Mouse (Mus musculus) heart, postnatal 14 days (tissue): ENCODE measurements around the gene Ino80e. TPM values are rescaled to one million over a fixed set of nuclear protein-coding genes. Genes with fewer than 3 reads are reported as not detected.
"Not testable (repeated sequence)": the region's sequence is repeated elsewhere in the genome, so short reads cannot be mapped to it uniquely, and the experiment has no call there.

Experiments
- DNase-seq, 2 experiments: peaks; one replicate each; pipeline ENCODE4 v3.0.0; 2021 to 2022
- intact Hi-C: fragments of 180-260 bp; cut with DNase I; formaldehyde crosslinking; loops from one replicate; pipeline ENCODE4 v1.15.1; 2025
- long read RNA-seq, 2 experiments: library from polyadenylated mRNA; stranded (forward); transcript quantifications; one replicate each; pipeline ENCODE4 v2.0.0; 2021
- total RNA-seq, 2 experiments: library from RNA; stranded (reverse); gene quantifications; 2 replicates each; pipeline ENCODE4 v1.2.3; 2021

The Ino80e gene
- 10 to 100 TPM; 21.2 to 21.4 TPM for total RNA-seq
- long read RNA-seq, experiment 1, transcript Ino80e-203 (7 exons, 1,973 nt), result major isoform, 20 of 31 reads
- long read RNA-seq, experiment 1, partial matches to known transcripts, result 1 of 31 reads
- long read RNA-seq, experiment 1, other reads (novel, unspliced or antisense), result 9 of 31 reads
- long read RNA-seq, experiment 2, transcript Ino80e-203 (7 exons, 1,973 nt), result major isoform, 16 of 24 reads
- long read RNA-seq, experiment 2, partial matches to known transcripts, result 1 of 24 reads
- long read RNA-seq, experiment 2, other reads (novel, unspliced or antisense), result 7 of 24 reads

DNA sequence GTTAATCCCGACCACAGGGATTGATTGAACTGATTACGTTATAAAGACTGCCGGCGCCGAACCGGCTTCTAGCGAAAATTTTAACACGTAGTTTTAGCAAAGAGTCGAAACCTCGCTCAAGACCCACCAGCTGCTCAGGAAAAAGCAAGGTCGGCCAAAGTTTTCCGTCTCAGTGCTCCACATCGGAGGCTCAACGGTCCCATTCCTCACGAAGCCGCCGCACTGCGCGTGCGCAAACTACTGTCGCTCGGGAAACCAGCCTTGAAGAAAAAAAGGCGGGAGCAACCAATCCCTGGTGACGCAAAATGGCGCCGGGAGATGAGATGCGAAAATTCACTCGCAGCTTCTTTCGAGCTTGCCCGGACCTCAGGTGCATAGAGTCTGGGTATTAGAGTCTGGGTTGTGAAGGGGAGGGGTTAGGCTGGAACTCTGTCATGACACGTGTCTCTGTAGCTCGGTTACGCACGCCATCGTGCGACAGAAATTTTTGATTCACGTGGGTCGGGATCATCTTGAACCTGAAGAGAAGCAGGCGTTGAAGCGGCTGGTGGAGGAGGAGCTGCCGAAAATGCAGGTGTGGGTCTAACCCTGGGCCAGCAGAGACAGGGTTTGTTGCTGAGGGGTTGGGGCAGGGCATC lies at the start of gene Ino80e:
Gene Ino80e (minus strand): TSS at position 231 of the 638 bp plus-strand sequence.
- intact Hi-C loops, result loop anchor here (5.0 kb wide), 1 partner anchor 35 kb away; no protein-coding TSS in a partner anchor
- peak; percentile 95 for DNase-seq

DNA sequence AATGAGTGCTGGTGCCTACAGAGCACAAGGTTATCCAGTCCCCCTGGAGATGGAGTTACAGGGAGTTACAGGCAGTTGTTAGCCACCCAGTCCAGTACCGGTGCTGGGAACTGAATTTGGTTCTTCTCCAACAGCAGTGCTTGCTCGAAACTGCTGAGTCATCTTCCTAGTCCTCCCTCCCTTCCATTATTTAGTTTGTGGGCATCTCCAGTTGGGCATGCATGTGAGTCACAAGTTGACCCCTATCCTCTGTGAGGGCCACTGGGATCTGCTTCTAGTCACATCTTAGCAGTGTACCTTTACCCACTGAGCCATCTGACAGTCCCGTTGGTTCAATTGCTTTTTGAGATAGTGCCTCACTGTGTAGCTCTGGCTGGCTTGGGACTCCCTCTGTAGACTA lies 43.4 kb upstream of the Ino80e start:
- intact Hi-C loops, result no loop called here
- DNase-seq, result no peak

DNA sequence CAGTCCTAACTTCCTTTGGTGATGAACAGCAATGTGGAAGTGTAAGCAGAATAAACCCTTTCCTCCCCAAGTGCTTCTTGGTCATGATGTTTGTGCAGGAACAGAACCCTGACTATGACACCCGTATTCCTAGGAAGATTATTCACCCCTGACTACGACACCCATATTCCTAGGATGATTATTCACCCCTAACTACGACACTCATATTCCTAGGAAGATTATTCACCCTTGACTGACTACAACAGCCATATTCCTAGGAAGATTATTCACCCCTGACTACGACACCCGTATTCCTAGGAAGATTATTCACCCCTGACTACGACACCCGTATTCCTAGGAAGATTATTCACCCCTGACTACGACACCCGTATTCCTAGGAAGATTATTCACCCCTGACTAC lies 37.6 kb upstream of the Ino80e start:
- DNase-seq, result not testable (repeated sequence)
- intact Hi-C loops, result loop anchor here (5.0 kb wide), 2 partner anchors 33 to 37 kb away; partner anchors contain the start of genes Hirip3 and Ino80e

DNA sequence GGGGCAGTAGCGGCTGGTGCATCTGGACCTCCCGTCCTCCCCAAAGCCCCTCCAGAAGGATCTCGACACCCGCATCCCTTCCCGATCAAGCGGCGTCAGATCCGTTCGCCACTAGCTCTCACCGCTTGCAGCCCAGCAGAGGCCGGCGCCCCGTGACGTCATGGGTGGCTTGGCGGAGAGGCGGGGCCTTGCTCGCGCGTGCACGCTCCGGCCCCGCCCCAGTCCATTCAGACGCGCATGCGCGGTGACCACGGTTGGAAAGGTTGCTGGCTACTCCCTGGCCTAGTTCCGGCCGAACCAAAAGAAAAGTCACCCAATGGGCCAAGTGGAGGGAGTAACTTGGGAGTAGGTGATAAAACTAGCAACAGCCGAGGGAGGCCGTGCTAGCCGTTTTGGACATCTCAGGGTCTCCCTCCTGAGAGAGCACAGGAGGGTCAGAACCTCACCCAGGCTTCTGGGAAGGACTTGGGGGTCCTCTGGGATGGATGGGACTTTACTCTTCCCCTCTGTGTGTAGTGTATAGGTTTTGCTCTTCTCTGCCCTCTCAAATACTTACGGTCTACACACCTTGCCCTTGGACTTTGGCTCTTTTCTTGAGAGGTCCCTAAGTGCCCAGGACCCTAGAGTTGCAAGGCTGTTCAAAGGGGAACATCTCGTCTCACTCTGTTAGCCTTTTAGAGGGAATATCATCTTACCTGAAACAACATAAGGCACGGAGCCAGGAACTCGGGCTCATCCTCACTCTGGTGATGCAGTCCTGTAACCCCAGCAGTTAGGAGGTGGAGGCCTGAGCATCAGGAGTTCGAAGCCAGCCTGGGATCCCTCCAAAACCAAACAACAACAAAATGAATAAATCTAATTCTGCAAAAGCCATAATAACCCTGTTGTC lies 36.2 kb upstream of the Ino80e start:
- peak; percentile 99 to 100 for DNase-seq
- intact Hi-C loops, result loop anchor here (5.0 kb wide), 2 partner anchors 34 to 36 kb away; partner anchors contain the start of genes Hirip3 and Ino80e

DNA sequence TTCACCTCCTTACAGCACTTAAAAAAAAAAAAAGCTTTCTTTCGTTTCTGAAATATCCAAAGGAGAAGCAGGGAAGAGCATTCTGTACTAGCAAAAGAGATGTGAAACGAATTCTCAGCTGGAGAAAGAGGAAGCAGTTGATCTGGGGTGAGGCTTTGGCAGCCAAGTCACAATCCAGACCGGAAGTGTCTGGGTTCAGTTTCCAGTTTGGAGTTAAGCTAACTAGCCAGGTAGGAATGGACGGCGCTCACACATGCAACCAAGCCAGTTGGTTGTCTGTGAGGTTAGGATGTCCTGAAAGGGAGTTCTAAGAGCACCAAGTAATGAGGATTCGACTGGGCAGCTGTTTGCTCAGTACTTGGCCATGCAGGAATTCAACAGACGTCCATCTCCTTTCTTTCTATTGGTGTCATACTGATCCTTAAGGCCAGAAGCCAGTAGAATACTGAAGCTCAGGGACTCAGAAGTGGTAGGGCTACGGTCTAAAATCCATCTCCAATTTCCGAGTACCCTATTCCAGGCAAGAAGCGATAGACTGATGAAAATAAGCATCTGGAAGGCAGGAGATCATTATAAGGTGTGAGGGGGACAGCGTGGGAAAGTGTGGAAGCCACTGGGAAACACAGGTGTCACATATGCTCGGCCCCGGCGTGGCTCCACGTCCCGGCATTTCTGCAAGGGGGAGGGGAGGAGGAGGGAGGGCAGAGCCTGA lies 35.4 kb upstream of the Ino80e start:
- peak; percentile 31 to 34 for DNase-seq
- intact Hi-C loops, result loop anchor here (5.0 kb wide), 2 partner anchors 35 kb away; partner anchors contain the start of genes Hirip3 and Ino80e

DNA sequence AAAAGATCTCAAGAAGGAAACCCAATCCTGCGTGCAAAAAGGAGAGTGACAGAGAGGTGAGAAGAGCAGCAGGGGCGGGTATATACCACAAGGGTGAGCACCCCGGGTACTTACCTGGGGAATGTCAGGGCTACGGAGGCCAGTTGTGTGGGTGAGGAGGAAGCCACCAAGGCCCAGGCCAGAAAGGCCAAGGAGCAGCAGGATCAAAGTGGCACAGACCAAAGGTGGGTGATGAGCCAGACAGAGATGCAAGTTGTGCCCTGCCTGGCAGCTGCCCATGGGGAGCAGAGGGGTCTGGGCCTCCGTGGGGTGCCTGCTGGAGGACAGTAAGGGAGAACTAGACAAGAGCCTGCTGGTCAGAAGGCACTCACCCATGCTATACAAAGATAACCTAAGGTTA lies 34.7 kb upstream of the Ino80e start:
- intact Hi-C loops, result loop anchor here (5.0 kb wide), 2 partner anchors 35 kb away; partner anchors contain the start of genes Hirip3 and Ino80e

DNA sequence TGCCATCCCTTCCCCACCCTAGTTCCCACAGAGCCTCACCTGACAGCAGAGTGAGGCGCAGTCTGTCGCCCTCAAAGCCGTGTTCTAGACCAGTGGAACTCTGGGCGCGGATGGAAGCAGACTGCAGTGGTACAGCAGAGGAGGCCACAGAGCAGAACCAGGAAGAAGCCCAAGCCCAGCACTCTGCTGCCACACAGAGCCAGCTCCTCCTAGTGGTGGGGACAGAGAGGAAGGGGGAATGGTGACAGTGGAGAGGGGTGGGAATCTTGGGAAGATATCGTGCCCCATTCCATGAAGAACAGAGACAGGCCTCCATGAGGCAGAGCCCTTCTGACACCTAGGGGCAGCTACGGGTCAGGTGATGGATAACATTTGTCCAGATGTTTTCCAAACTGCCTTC lies 26.7 kb upstream of the Ino80e start:
- intact Hi-C loops, result no loop called here
- no peak for DNase-seq

More for the DNA sequence above, 34.7 kb upstream of the Ino80e start:
- DNase-seq, result no peak

DNA sequence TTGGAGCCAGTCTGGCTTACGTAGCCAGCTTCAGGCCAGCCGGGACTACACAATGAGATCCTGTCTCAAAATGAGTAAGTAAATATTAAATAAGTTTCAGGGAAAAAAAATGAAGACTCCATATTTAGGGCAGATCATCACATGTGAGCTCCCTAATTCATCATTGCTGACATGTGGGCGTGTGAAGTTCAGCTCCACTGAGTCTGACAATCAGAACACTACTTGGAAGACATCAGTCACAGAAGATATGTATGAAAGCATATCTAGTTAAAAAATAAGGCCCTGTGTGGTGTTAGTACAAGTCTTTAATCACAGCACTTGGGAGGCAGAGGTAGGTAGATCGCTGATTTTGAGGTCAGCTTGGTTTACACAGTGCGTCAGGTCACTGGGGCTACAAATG lies 25.1 kb upstream of the Ino80e start:
- DNase-seq, result no peak
- intact Hi-C loops, result no loop called here

DNA sequence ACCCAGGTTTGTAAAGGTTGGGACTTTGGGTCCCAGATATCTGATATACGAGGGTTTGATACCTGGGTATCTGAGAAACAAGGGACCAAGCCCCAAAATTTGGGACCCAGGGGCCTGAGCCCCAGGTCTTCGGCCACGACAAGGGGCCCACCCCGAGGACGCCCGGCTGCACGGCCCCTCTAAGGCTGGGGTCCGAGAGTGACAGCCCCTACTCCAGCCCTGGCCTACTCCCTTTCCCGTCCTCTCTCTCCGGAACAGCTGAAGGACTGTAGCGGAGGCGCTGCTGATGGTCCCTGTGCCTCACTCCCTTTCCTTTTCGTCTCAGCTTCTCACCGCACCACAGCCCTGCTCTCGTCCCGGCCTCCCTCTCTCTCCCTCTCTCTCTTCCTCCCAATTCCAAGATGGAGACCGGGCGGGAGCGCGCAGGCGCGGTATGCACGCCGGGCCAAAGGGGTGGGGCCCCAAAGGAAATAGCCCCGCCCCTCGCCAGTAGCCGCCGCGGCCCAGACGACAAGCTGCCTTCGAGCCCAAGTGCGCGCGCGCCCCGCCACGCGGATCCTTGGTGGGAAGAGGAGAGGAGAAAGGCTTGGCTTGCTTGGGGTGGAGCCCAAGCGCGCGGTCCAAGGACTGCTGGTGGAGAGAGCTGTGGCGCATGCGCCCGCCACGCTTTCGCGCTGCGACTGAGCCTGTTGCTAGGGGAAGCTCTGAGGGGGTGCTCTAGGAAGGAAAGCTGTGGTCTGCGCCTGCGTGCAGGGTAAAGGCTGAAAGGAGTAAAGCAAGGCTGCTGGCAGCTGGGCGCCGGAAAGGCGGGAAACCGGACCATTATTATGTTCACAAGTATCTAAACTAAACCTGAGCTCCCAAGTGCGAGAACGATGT lies 22.3 kb upstream of the Ino80e start, which contains the start of gene Taok2:
Gene Taok2 (minus strand): TSS at position 418 of the 879 bp plus-strand sequence.
- intact Hi-C loops, result no loop called here

DNA sequence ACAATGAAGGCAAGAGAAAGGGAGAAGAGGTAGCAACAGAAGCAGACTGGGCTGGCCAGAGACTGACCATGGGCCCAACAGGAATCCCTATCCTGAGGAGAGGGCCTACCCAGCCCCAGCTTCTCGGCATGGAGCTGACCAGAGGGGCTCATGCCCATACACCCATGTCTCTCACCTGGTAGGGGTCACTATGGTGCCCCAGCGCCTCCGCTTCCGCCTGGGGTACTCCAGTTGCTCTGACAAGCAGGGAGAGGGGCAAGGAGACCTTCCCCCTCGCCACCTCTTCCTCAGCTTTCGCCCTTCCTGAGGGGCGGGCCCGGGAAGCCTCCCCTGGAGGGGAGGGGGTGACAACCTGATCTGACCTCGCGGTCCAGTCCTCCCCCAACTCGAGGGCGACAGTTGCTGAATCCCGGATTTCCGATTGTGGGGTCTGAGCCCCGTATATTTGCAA lies 21.6 kb upstream of the Ino80e start:
- DNase-seq, result peak in 1 of 2 experiments; percentile 39
- intact Hi-C loops, result no loop called here

More for the DNA sequence above, 22.3 kb upstream of the Ino80e start, which contains the start of gene Taok2:
- peak; percentile 98 to 99 for DNase-seq

DNA sequence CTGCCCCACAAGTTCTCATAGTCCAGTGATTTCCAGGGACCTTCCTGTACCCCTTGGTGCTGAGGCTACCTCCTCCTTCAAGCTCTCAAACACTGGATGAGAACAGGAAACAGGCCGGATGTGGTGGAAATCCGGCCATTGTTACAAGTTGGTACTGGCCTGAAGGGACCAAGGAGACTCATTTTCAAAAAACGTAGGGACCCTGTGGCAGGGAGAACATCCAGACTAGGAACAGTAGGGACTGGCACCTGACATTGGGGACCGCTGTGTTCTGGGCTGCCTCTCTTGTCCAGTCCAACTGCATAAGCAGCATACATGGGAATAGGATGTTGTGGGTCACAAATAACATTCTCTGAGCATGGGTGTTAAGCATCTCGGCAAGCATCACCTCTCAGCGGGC lies 18.9 kb upstream of the Ino80e start:
- intact Hi-C loops, result loop anchor here (2.0 kb wide), 1 partner anchor 16 kb away; no protein-coding TSS in a partner anchor
- peak in 1 of 2 experiments; percentile 38 for DNase-seq

DNA sequence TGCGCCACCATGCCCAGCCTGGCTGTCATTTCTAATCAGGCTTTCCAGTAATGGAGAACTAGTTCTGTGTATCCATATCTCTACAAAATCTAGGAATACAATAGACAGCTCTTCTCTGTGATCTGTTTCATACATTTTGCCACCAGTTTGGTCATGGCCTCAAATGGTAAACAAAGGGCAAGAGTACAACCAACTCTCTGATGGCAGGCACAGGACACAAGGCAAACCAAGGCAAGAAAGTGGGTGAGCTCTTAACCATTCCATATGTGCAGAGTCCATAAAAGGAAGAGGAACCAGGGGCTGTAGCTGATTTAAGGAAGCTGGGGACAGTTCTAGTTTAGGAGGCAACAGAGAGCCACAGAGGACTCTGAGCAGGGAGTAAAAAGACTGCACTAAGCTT lies 15.1 kb upstream of the Ino80e start:
- DNase-seq, result no peak

DNA sequence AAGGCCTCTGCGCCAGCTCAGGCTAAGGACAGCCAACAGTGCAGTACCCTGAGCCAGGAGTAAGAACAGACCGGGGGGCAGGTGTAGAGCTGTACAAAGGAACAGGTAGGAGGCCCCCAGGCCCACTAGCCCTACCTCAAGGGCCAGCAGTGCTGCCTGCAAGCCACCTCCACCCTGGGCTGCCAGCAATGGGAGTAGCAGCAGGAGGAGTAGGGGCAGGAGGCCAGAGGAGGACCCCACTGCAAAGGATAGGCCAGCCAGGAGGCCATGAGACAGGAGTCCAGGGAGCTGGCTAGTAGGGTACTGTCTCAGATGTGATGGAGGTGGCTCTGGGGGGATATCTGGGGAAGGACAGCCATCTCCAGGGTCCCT lies 8.3 kb upstream of the Ino80e start:
- no peak for DNase-seq
- intact Hi-C loops, result no loop called here

More for the DNA sequence above, 15.1 kb upstream of the Ino80e start:
- intact Hi-C loops, result no loop called here

DNA sequence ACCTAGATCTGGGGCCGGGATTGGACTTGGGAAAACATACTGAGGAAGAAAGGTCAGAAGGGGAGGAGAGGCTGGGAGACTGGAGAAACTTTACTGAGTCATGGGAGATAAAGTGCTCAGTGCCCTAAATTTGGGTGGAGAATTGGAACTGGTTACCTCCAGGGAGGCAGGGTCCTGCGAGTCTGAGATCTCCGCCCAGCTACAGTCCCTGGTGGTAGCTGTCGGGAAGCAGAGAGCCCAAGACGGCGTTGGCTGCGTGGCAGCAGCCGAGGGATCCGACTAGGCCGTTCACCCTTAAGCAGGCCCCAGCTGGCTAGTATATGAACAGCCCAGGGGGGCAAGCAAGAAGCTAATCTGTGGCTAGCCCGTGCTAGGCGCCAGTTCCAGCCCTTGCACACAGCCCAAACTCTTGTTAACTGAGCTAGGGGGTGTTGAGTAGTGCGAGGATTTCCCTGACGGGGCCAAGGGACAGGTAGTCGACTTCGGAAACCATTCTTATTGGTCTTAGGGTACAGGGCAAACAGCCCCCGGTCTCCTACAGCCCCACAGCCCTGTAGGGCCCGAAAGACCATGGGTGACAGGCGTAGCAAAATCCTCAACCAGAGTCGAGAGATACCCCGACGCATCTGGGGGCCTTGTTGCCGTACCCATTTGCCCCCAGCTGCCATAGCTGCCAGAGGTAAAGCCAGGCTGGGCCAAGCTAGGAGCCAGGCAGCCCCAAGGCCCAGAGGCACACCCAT lies 7.8 kb upstream of the Ino80e start:
- no peak for DNase-seq
- intact Hi-C loops, result no loop called here

DNA sequence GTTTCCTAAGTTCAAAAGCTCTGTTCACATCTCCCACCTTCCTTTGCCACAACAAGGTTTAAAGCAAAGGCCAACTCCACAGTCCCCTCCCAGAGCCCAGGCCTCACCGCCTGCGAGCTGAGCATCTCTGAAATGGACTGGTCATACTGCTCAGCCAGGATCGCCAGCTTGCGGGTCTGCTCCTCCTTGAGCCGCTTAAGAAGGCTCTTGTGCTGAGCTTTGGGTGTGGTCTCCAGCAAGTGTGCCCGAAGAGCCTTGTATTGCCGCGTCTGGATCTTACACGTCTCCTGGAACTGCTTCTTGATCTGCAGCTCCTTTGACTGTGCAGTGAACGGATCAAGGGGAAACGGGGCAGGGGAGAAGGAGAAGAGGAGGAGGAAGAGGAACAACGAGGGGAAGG lies 5.8 kb upstream of the Ino80e start:
- intact Hi-C loops, result no loop called here

DNA sequence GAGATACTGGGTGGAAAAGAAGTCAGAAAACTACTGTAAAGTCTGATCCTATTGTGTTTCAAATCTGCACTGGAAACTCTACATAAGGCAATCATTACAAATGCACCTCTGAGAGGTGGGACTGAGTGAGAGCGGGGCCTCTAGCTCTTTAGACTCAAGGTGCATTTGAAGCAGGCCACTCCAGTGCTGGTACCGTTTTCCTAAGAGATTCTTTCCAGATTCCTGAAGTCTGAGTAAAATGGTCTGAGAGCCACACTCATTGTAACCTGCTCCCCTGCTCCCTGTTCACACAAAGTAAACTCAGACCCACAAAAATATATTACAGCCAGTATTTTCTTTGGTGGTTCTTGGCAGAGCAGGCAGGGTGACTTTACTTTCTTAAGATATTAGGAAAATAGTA lies 5.4 kb upstream of the Ino80e start:
- no peak for DNase-seq
- intact Hi-C loops, result no loop called here

More for the DNA sequence above, 5.8 kb upstream of the Ino80e start:
- no peak for DNase-seq

DNA sequence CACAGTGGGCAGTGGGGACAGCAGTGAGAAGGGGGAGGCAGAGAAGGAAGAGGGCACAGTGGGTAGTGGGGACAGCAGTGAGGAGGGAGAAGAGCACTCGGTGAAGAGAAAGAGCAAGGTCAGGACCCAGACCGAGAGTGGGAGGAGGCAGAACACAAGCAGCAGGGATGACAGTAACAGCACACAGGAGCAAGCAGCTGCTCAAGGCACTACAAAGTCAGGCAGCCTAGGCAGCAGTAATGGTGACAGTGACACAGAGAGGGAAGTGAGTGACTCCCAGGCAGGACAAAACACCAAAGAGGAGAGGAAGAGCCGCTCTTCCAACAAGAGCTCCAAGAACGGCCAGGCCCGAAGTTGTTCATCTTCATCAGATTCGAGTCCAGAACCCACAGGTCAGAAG lies 1.6 kb upstream of the Ino80e start:
- intact Hi-C loops, result loop anchor here (2.0 to 5.0 kb wide), 2 partner anchors 17 to 34 kb away; no protein-coding TSS in a partner anchor
- no peak for DNase-seq
